Comparison of ENCODE assay signal across 25 mouse cellular contexts in the genomic region with DNA sequence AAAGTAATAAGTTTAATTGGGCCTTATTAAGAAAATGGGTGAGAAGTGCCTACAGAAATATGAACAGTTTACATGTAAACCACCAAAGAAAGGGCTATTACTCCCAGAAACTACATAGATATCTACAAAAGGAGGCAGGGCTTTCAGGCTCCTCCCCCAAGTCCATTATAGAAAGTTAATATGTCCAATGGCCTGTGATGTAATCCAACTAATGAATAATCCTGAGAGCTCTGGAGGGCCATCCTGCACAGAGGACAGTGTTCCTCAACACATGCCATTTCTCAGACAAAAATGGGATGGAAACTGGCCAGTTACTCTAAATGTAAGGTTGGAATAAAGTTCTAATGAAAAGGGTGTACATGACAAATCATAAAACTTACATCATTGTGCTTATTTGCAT.
"Had no signal": no experiment of that assay in that cellular context is flagged by ENCODE, and none has a peak within 500 bp of the region (broad histone marks: within the 10 kb centered on the region; RNA-seq: fewer than 3 reads in every experiment).

No protein-coding gene starts in this region.

- H3K4me1 ChIP-seq: limb, embryonic 10.5 days; limb, embryonic 12.5 days; limb, embryonic 13.5 days; limb, embryonic 15.5 days; liver, embryonic 12.5 days; liver, embryonic 13.5 days; liver, embryonic 15.5 days; lung, embryonic 15.5 days; megakaryocyte, embryonic 14.5 days; midbrain, embryonic 12.5 days; midbrain, embryonic 13.5 days; midbrain, embryonic 15.5 days had no signal

- DNase-seq: left cerebral cortex, postnatal 4 days; liver; liver, embryonic 13.5 days; liver, postnatal 0 days; lung, adult 18-20 months; lung, embryonic 14.5 days; lung, postnatal 10 days; lung, postnatal 14 days; lung, postnatal 36 days; lung, postnatal 4 days; midbrain, embryonic 14.5 days had no signal

- H3K4me3 ChIP-seq: left cerebral cortex, adult 2 months; limb, embryonic 10.5 days; limb, embryonic 12.5 days; limb, embryonic 13.5 days; limb, embryonic 15.5 days; liver, embryonic 12.5 days; liver, embryonic 13.5 days; liver, embryonic 15.5 days; lung, embryonic 15.5 days; megakaryocyte, embryonic 14.5 days; midbrain, embryonic 10.5 days; midbrain, embryonic 12.5 days; midbrain, embryonic 13.5 days; midbrain, embryonic 15.5 days; myocyte had no signal
